Mouse (Mus musculus) hindbrain, embryonic 14.5 days (tissue): ENCODE measurements around the gene Pced1b. TPM values are rescaled to one million over a fixed set of nuclear protein-coding genes. Genes with fewer than 3 reads are reported as not detected.

Source experiments
- ATAC-seq: fragments of 200-750 bp; cut with Nextera tagmentation; 2 replicates; pipeline ENCODE4 v1.8.0; 2017; ENCODE audit warnings: moderate number of reproducible peaks, mild to moderate bottlenecking, moderate TSS enrichment, moderate library complexity; ENCODE audit not compliant: low FRiP score
- DNase-seq: peaks from one replicate; pipeline ENCODE4 v3.0.0-alpha.2; 2015; ENCODE audit warnings: low spot score
- H3K27ac ChIP-seq: fragments of 300-500 bp; sonication (generic); 2 replicates; pipeline ENCODE4 v1.5.1; 2014; ENCODE audit warnings: mild to moderate bottlenecking, moderate library complexity
- H3K27me3 ChIP-seq: fragments of 300-500 bp; sonication (generic); 2 replicates; pipeline ENCODE4 v1.6.1; 2014; ENCODE audit warnings: mild to moderate bottlenecking, low read length, mixed read lengths; ENCODE audit not compliant: control insufficient read depth, insufficient read depth
- H3K36me3 ChIP-seq: fragments of 300-500 bp; sonication (generic); replicated peaks from 2 replicates; pipeline ENCODE4 v1.6.1; 2014; ENCODE audit not compliant: control insufficient read depth, insufficient read depth
- H3K4me1 ChIP-seq: fragments of 300-500 bp; sonication (generic); replicated peaks from 2 replicates; pipeline ENCODE4 v1.6.1; 2014; ENCODE audit warnings: antibody characterized with exemption, low read length, mixed read lengths; ENCODE audit not compliant: control insufficient read depth, insufficient read depth
- H3K4me2 ChIP-seq: fragments of 300-500 bp; sonication (generic); replicated peaks from 2 replicates; pipeline ENCODE4 v1.6.1; 2014; ENCODE audit warnings: mild to moderate bottlenecking, moderate library complexity
- H3K4me3 ChIP-seq: fragments of 300-500 bp; sonication (generic); replicated peaks from 2 replicates; pipeline ENCODE4 v1.5.1; 2014; ENCODE audit warnings: mild to moderate bottlenecking, low read length
- H3K9ac ChIP-seq: fragments of 300-500 bp; sonication (generic); 2 replicates; pipeline ENCODE4 v1.6.1; 2014
- H3K9me3 ChIP-seq: fragments of 300-500 bp; sonication (generic); 2 replicates; pipeline ENCODE4 v1.6.1; 2016; ENCODE audit warnings: low read length; ENCODE audit not compliant: control insufficient read depth
- WGBS: fragments of 180-500 bp; shearing (Covaris S2); extraction: QIAGEN DNeasy Blood & Tissue Kit; methylation state at CpG from one replicate; pipeline ENCODE4 v1.1.7; 2014; 5-methylcytosine and 5-hydroxymethylcytosine counted together
- polyA plus RNA-seq: library from polyadenylated mRNA; unstranded; fragments of >200 nt; fragmentation: Nextera tagmentation; extraction: Ambion mirVana; gene quantifications from 2 replicates; pipeline ENCODE4 v1.2.1, GENCODE M21; 2014

The Pced1b gene
- polyA plus RNA-seq, 1 experiment from 2014 or later, result 5.8 TPM

GRCm38 (mm10) chr15:97289176-97289575 lies 42.3 kb downstream of the Pced1b start:
- H3K27ac ChIP-seq, result no peak overlapping the region
- no peaks in the 10 kb centered on the region for H3K9me3 ChIP-seq
- no peaks in the 10 kb centered on the region for H3K36me3 ChIP-seq
- WGBS, result 88% methylated on average over 4 of the region's 4 CpGs
- ATAC-seq (no peak), DNase-seq (no peak)
- H3K9ac ChIP-seq, result no peak overlapping the region
- H3K4me3 ChIP-seq, result no peak overlapping the region
- no peaks in the 10 kb centered on the region for H3K4me1 ChIP-seq
- H3K27me3 ChIP-seq, result no peaks in the 10 kb centered on the region
- no peak overlapping the region for H3K4me2 ChIP-seq

GRCm38 (mm10) chr15:97290351-97290750 lies 43.4 kb downstream of the Pced1b start:
- Histone ChIP-seq H3K4me3 (no peak overlapping the region), H3K27ac (no peak overlapping the region), H3K36me3 (no peaks in the 10 kb centered on the region), H3K4me2 (no peak overlapping the region), H3K9me3 (no peaks in the 10 kb centered on the region), H3K4me1 (no peaks in the 10 kb centered on the region), H3K27me3 (no peaks in the 10 kb centered on the region), H3K9ac (no peak overlapping the region)
- 93% methylated on average over 6 of the region's 6 CpGs for WGBS
- DNase-seq, result no peak
- ATAC-seq, result no peak

- Histone ChIP-seq H3K27ac (no peak overlapping the region), H3K27me3 (no peaks in the 10 kb centered on the region), H3K36me3 (no peaks in the 10 kb centered on the region), H3K9ac (no peak overlapping the region), H3K4me1 (no peaks in the 10 kb centered on the region), H3K9me3 (no peaks in the 10 kb centered on the region), H3K4me2 (no peak overlapping the region), H3K4me3 (no peak overlapping the region)
- WGBS, result 87% methylated on average over 21 of the region's 21 CpGs
- DNase-seq (no peak), ATAC-seq (no peak)
Observed at GRCm38 (mm10) chr15:97291291-97292050, 44.6 kb downstream of the Pced1b start.

GRCm38 (mm10) chr15:97307935-97308334 lies 61.0 kb downstream of the Pced1b start:
- DNase-seq (no peak), ATAC-seq (no peak)
- 30% methylated on average over 9 of the region's 9 CpGs for WGBS
- no peak overlapping the region for H3K4me2 ChIP-seq
- H3K9ac ChIP-seq, result no peak overlapping the region
- no peak overlapping the region for H3K27ac ChIP-seq
- H3K4me1 ChIP-seq, result no peaks in the 10 kb centered on the region
- no peak overlapping the region for H3K4me3 ChIP-seq
- H3K9me3 ChIP-seq, result no peaks in the 10 kb centered on the region
- H3K36me3 ChIP-seq, result no peaks in the 10 kb centered on the region
- H3K27me3 ChIP-seq, result no peaks in the 10 kb centered on the region

- H3K9me3 ChIP-seq, result no peaks in the 10 kb centered on the region
- H3K4me1 ChIP-seq, result peaks cover 5% of the 10 kb centered on the region; the same call in 1 of the 2 replicates
- no peak overlapping the region for H3K4me2 ChIP-seq
- DNase-seq, result no peak
- H3K9ac ChIP-seq, result no peak overlapping the region
- ATAC-seq, result no peak
- H3K27me3 ChIP-seq, result no peaks in the 10 kb centered on the region
- WGBS, result 95% methylated on average over 2 of the region's 2 CpGs
- no peak overlapping the region for H3K27ac ChIP-seq
- no peak overlapping the region for H3K4me3 ChIP-seq
- no peaks in the 10 kb centered on the region for H3K36me3 ChIP-seq
Observed at GRCm38 (mm10) chr15:97309533-97309932, 62.6 kb downstream of the Pced1b start.

- H3K4me1 ChIP-seq, result peaks cover 12% of the 10 kb centered on the region; the same call in 1 of the 2 replicates
- no peak overlapping the region for H3K9ac ChIP-seq
- ATAC-seq, result no peak
- no peak overlapping the region for H3K4me3 ChIP-seq
- H3K4me2 ChIP-seq, result no peak overlapping the region
- DNase-seq, result no peak
- no peaks in the 10 kb centered on the region for H3K27me3 ChIP-seq
- H3K9me3 ChIP-seq, result no peaks in the 10 kb centered on the region
- H3K27ac ChIP-seq, result no peak overlapping the region
- H3K36me3 ChIP-seq, result no peaks in the 10 kb centered on the region
- 80% methylated on average over 9 of the region's 9 CpGs for WGBS
Observed at GRCm38 (mm10) chr15:97310251-97310650, 63.3 kb downstream of the Pced1b start.

GRCm38 (mm10) chr15:97311211-97311610 lies 64.3 kb downstream of the Pced1b start:
- Histone ChIP-seq H3K36me3 (no peaks in the 10 kb centered on the region), H3K27me3 (no peaks in the 10 kb centered on the region), H3K4me1 (peaks cover 13% of the 10 kb centered on the region; the same call in 1 of the 2 replicates), H3K27ac (no peak overlapping the region), H3K4me2 (no peak overlapping the region), H3K4me3 (no peak overlapping the region), H3K9ac (no peak overlapping the region), H3K9me3 (no peaks in the 10 kb centered on the region)
- ATAC-seq (no peak), DNase-seq (no peak)
- 86% methylated on average over 7 of the region's 7 CpGs for WGBS

- Histone ChIP-seq H3K4me3 (no peak overlapping the region), H3K4me1 (peaks cover 13% of the 10 kb centered on the region; the same call in 1 of the 2 replicates), H3K4me2 (no peak overlapping the region), H3K9ac (no peak overlapping the region), H3K27me3 (no peaks in the 10 kb centered on the region), H3K36me3 (no peaks in the 10 kb centered on the region), H3K27ac (no peak overlapping the region), H3K9me3 (no peaks in the 10 kb centered on the region)
- ATAC-seq (no peak), DNase-seq (no peak)
- 89% methylated on average over 8 of the region's 8 CpGs for WGBS
Observed at GRCm38 (mm10) chr15:97311937-97312336, 65.0 kb downstream of the Pced1b start.

- Histone ChIP-seq H3K27me3 (no peaks in the 10 kb centered on the region), H3K4me2 (no peak overlapping the region), H3K9me3 (peaks cover 3% of the 10 kb centered on the region; the same call in 1 of the 2 replicates), H3K9ac (no peak overlapping the region), H3K36me3 (no peaks in the 10 kb centered on the region), H3K4me3 (no peak overlapping the region), H3K27ac (no peak overlapping the region), H3K4me1 (peaks cover 13% of the 10 kb centered on the region; the same call in 1 of the 2 replicates)
- ATAC-seq, result no peak
- WGBS, result 40% methylated on average over 14 of the region's 14 CpGs
- DNase-seq, result peak; percentile 39
Observed at GRCm38 (mm10) chr15:97314720-97315421, 68.0 kb downstream of the Pced1b start.
